Mouse (Mus musculus) ES-E14 (cell line): ENCODE measurements around the gene 2310022B05Rik. TPM values are rescaled to one million over a fixed set of nuclear protein-coding genes. Genes with fewer than 3 reads are reported as not detected.

Experiments used
- DNase-seq: peaks from one replicate; pipeline ENCODE4 v3.0.0-alpha.2; 2013; ENCODE audit warnings: low read depth, low spot score
- H3K27ac ChIP-seq: 2 replicates; pipeline ENCODE4 v1.5.1; 2012; ENCODE audit warnings: low read depth, mild to moderate bottlenecking, low read length, moderate library complexity, mixed read lengths; ENCODE audit not compliant: poor library complexity, insufficient read depth, severe bottlenecking
- H3K36me3 ChIP-seq: 2 replicates; pipeline ENCODE4 v1.6.1; 2012; ENCODE audit warnings: mild to moderate bottlenecking, low read length, moderate library complexity, mixed read lengths; ENCODE audit not compliant: control insufficient read depth, poor library complexity, insufficient read depth, severe bottlenecking
- H3K4me1 ChIP-seq, 2 experiments: fragments of 150-350 bp in 1 of 2; sonication (generic) in 1 of 2; 2 replicates each; pipeline ENCODE4 v1.6.1; 2012; ENCODE audit warnings: low read length in 2 of 2, mild to moderate bottlenecking in 1 of 2, mixed read lengths in 1 of 2; ENCODE audit not compliant: control insufficient read depth in 2 of 2, insufficient read depth in 2 of 2, poor library complexity in 1 of 2
- H3K4me3 ChIP-seq, 2 experiments: fragments of 150-350 bp in 1 of 2; sonication (generic) in 1 of 2; 2 replicates each; pipeline ENCODE4 v1.5.1; 2012; ENCODE audit warnings: low read length in 2 of 2, low read depth in 1 of 2, mild to moderate bottlenecking in 1 of 2, mixed read lengths in 1 of 2; ENCODE audit not compliant: insufficient read depth in 1 of 2, poor library complexity in 1 of 2, severe bottlenecking in 1 of 2
- H3K9ac ChIP-seq: 2 replicates; pipeline ENCODE4 v1.6.1; 2012; ENCODE audit warnings: low read depth, mild to moderate bottlenecking, low read length, mixed read lengths; ENCODE audit not compliant: poor library complexity, insufficient read depth, severe bottlenecking
- H3K9me3 ChIP-seq: fragments of 150-350 bp; sonication (generic); 2 replicates; pipeline ENCODE4 v1.6.1; 2012; ENCODE audit warnings: low read depth, mild to moderate bottlenecking, low read length; ENCODE audit not compliant: control insufficient read depth, insufficient read depth
- CHD2 ChIP-seq: IDR thresholded peaks from 2 replicates; pipeline ENCODE4 v1.6.1; 2014; ENCODE audit warnings: mild to moderate bottlenecking, low read depth, low read length, inconsistent platforms
- HCFC1 ChIP-seq: IDR thresholded peaks from 2 replicates; pipeline ENCODE4 v1.6.1; 2012; ENCODE audit warnings: low read length, inconsistent platforms, borderline replicate concordance; ENCODE audit not compliant: insufficient read depth
- MAFK ChIP-seq: IDR thresholded peaks from 2 replicates; pipeline ENCODE4 v1.6.1; 2014; ENCODE audit warnings: mild to moderate bottlenecking, low read depth, low read length, inconsistent platforms; ENCODE audit not compliant: insufficient read depth
- ZC3H11A ChIP-seq: IDR thresholded peaks from 2 replicates; pipeline ENCODE4 v1.6.1; 2012; ENCODE audit warnings: low read depth, mild to moderate bottlenecking, inconsistent platforms, low read length, borderline replicate concordance
- ZNF384 ChIP-seq: IDR thresholded peaks from 2 replicates; pipeline ENCODE4 v1.6.1; 2012; ENCODE audit warnings: low read depth, low read length, inconsistent platforms
- in situ Hi-C, 2 experiments: fragments of 600-800 bp; cut with MboI; formaldehyde crosslinking; loops; one replicate each; pipeline ENCODE4 v1.15.1; 2025; ENCODE audit warnings: low sequenced_read_pairs in 2 of 2, inconsistent platforms in 1 of 2; ENCODE audit not compliant: unreplicated experiment in 2 of 2
- total RNA-seq: library from RNA; depleted of rRNA; stranded (reverse); fragments of 300-350 nt; gene quantifications from 2 replicates; pipeline ENCODE4 v1.2.3, GENCODE M21; 2012

Gene 2310022B05Rik
- total RNA-seq, 1 experiment, result 8.1 TPM

DNA sequence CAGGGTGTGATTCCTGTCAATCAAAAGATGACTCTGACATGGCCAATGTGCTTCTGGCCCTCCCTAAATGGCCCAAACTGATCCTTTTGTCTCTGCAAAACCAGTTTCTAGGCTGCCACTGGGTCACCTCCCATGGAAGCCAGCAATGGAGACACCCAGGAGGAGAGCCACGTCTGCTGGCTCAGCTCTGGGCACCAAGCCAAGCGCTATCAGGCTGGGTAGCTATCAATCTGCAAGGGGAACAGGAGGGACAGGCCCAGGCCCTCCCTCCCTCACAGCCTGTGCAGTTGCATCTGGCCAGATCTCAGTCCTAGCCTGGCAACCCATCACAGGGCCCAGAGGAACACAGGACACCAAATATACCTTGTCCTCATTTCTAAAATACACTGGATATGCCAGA, 4.8 kb downstream of the 2310022B05Rik start:
- in situ Hi-C loops, result no loop called here
- H3K4me3 ChIP-seq, result no peak overlapping the region
- no peaks in the 10 kb centered on the region; a peak in 1 of 4 replicates for H3K4me1 ChIP-seq
- no peak overlapping the region for H3K27ac ChIP-seq
- TF ChIP-seq HCFC1 (no peak), ZNF384 (no peak), CHD2 (no peak), MAFK (no peak), ZC3H11A (no peak)
- H3K9ac ChIP-seq, result no peak overlapping the region
- no peaks in the 10 kb centered on the region for H3K36me3 ChIP-seq
- no peaks in the 10 kb centered on the region for H3K9me3 ChIP-seq
- no peak for DNase-seq

DNA sequence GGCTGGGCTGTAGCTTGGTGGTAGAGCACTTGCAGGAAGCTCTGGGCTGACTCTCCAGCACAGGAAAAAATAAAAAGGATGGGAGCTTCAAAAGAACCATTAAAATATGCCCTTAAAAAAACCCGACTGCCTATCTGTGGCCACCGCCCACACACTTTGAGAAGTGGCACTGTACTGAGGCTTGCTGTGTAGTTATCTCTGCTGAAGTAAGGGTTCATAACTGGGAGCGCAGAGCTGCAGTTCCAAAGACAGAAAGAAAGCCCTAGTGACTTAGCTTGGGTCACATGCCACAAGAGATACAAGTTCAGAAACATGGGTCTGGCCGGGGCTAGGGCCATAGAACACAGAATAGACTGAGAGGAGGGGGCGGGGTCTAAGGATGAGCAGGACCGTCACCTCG, 5.2 kb downstream of the 2310022B05Rik start:
- TF ChIP-seq ZC3H11A, result no peak
- TF ChIP-seq HCFC1, result no peak
- TF ChIP-seq ZNF384, result no peak
- TF ChIP-seq CHD2, result no peak
- TF ChIP-seq MAFK, result no peak
- no peak overlapping the region for H3K4me3 ChIP-seq
- no peak for DNase-seq
- H3K4me1 ChIP-seq, result no peaks in the 10 kb centered on the region; a peak in 1 of 4 replicates
- H3K9ac ChIP-seq, result no peak overlapping the region
- no peaks in the 10 kb centered on the region for H3K36me3 ChIP-seq
- no peaks in the 10 kb centered on the region for H3K9me3 ChIP-seq
- no peak overlapping the region for H3K27ac ChIP-seq
- in situ Hi-C loops, result no loop called here

DNA sequence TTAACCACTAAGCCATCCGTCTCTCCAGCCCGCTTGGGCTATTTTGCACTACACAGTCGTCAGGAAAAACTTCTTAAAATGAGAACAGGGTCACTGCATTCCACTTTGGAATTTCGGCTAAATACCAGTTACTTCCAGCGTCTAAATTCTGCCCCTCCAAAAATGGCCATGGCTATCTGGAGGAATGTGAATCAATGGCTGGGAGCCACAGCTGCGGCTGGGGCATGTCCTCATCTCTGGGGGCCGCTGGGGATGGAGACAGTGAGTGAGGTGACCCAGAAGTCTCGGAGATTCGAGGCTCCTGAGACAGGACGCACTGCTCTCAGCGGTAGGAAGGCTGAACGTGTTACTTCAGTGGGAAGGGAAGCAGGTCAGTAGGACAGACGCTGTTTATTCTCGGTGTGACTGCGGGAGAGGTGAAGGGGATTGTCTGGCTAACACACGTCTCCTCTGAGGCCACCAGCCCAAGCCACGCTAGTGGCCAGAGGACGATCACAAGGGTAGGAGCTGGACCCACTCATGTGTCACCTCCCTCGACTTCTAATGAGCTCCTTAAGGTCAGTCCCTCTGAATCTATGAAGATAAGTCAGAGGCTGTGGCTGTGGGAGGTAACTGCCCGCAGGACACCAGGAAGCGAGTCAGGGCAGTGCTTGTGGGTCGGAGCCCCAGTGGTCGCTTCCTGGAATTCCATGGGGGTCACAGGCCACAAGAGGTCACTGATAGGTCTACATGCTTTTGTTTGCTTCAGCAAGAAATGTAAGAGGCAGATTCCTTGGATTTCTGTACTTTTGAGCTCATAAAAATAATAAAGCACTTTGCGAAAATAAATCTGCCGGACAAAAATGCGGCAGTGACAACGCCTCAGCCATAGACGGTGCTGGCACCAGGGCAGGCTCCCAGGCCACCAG, 9.3 kb downstream of the 2310022B05Rik start:
- no peaks in the 10 kb centered on the region for H3K4me1 ChIP-seq
- no peaks in the 10 kb centered on the region for H3K9me3 ChIP-seq
- H3K36me3 ChIP-seq, result no peaks in the 10 kb centered on the region; the same call in 1 of the 2 replicates
- H3K4me3 ChIP-seq, result no peak overlapping the region
- no peak for TF ChIP-seq CHD2
- TF ChIP-seq HCFC1, result no peak
- no peak for TF ChIP-seq MAFK
- TF ChIP-seq ZNF384, result no peak
- TF ChIP-seq ZC3H11A, result no peak
- no peak overlapping the region for H3K27ac ChIP-seq
- no peak overlapping the region for H3K9ac ChIP-seq
- in situ Hi-C loops, result no loop called here
- DNase-seq, result no peak

DNA sequence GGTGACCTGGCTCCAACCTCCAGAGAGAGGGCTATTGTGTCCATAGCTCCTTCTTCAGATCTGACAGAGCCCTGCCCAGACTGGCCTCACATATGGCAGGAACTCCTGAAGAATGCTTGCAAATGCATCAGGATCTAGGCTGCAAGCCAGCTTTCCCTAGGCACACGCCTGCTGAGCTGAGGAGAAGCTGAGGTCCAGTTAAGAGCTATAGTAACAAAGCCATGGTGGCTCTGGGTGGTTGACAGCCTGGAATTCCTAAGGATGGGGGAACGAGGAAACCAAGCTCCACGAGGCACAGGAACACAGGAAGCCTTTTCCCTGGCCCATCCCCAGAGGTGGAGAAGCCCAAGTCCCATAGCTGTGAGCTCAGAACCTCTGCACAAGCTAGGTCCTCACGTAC, 10.6 kb downstream of the 2310022B05Rik start:
- no peak overlapping the region for H3K4me3 ChIP-seq
- no peaks in the 10 kb centered on the region for H3K9me3 ChIP-seq
- no peak for DNase-seq
- no peaks in the 10 kb centered on the region for H3K4me1 ChIP-seq
- no peaks in the 10 kb centered on the region; the same call in 1 of the 2 replicates for H3K36me3 ChIP-seq
- in situ Hi-C loops, result no loop called here
- TF ChIP-seq ZNF384 (no peak), CHD2 (no peak), ZC3H11A (no peak), HCFC1 (no peak), MAFK (no peak)
- H3K27ac ChIP-seq, result no peak overlapping the region
- H3K9ac ChIP-seq, result no peak overlapping the region

DNA sequence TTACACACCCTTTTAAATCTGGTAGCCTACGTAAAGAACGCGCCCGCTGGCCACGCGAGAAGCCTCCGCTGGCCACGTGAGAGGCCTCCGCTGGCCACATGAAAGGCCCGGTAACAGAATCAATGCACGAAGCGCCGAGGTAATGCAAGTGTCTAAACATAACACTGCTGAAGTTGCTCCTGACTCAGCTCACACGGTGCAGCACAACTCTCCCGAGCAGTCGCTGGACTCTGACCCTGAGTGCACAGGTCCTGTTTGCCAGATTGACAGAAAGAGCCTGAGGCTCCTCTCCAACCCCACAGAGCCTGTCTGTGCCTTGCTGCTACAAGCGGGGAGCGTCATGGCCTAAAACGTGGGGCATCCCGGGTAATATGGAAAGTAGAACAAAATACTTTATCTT, 11.4 kb downstream of the 2310022B05Rik start:
- H3K4me3 ChIP-seq, result no peak overlapping the region
- no peak overlapping the region for H3K27ac ChIP-seq
- no peak for DNase-seq

More for the DNA sequence above, 11.4 kb downstream of the 2310022B05Rik start:
- Histone ChIP-seq H3K4me1 (no peaks in the 10 kb centered on the region), H3K9ac (no peak overlapping the region), H3K36me3 (no peaks in the 10 kb centered on the region; the same call in 1 of the 2 replicates), H3K9me3 (no peaks in the 10 kb centered on the region)
- in situ Hi-C loops, result no loop called here
- TF ChIP-seq ZNF384 (no peak), ZC3H11A (no peak), HCFC1 (no peak), CHD2 (no peak), MAFK (no peak)
